Mouse (Mus musculus): ENCODE measurements at regions not wholly inside any gene's neighbourhood (a gene's known extent, or its start where the extent isn't known, plus 50 kb on each side); places are given as distances from the start of the nearest gene placed in this dataset.
A peak's percentile ranks its signal among the peaks of the same experiment; 100 is the strongest.

GRCm38 (mm10) chr4:153884044-153884443 is 73.0 kb upstream of the A430005L14Rik start:
- no peak overlapping the region for H3K27ac ChIP-seq (ENCODE audit: control insufficient read depth, low read depth, low read length)
- no peaks in the 10 kb centered on the region for H3K36me3 ChIP-seq (ENCODE audit: control insufficient read depth in 1 of 2, insufficient read depth in 2 of 2, low read length in 2 of 2)
- no peaks in the 10 kb centered on the region for H3K9me3 ChIP-seq (replicated peaks; ENCODE audit: insufficient read depth, low read length)
- DNase-seq (ENCODE audit: low read depth, low spot score), result peak; percentile 17
- H3K79me2 ChIP-seq (ENCODE audit: control insufficient read depth, insufficient read depth, low read length, poor library complexity), result no peaks in the 10 kb centered on the region
- TF ChIP-seq GABPA (IDR thresholded peaks at IDR 0.05; ENCODE audit: low read depth, low read length), result no peak
- TF ChIP-seq USF2 (IDR thresholded peaks at IDR 0.05; ENCODE audit: borderline replicate concordance in 1 of 2, insufficient read depth in 1 of 2, low read depth in 1 of 2, low read length in 2 of 2), result no peak
- TF ChIP-seq ZMIZ1 (IDR thresholded peaks at IDR 0.05; ENCODE audit: low read depth, low read length), result no peak
- no peaks in the 10 kb centered on the region for H3K4me1 ChIP-seq (ENCODE audit: control insufficient read depth in 1 of 2, insufficient read depth in 2 of 2, low read length in 2 of 2)
- no peaks in the 10 kb centered on the region for H3K27me3 ChIP-seq (ENCODE audit: control insufficient read depth in 1 of 2, insufficient read depth in 2 of 2, low read length in 2 of 2)
- no peak overlapping the region for H3K4me3 ChIP-seq (ENCODE audit: control insufficient read depth in 1 of 2, insufficient read depth in 1 of 2, low read depth in 2 of 2, low read length in 2 of 2)
- no peak overlapping the region for H3K9ac ChIP-seq (ENCODE audit: control insufficient read depth, low read depth, low read length, poor library complexity, severe bottlenecking)

- Histone ChIP-seq H3K9me3 (replicated peaks; ENCODE audit: insufficient read depth, low read length) (no peaks in the 10 kb centered on the region), H3K4me1 (ENCODE audit: control insufficient read depth in 1 of 2, insufficient read depth in 2 of 2, low read length in 2 of 2) (no peaks in the 10 kb centered on the region), H3K9ac (ENCODE audit: control insufficient read depth, low read depth, low read length, poor library complexity, severe bottlenecking) (no peak overlapping the region), H3K4me3 (ENCODE audit: control insufficient read depth in 1 of 2, insufficient read depth in 1 of 2, low read depth in 2 of 2, low read length in 2 of 2) (no peak overlapping the region), H3K79me2 (ENCODE audit: control insufficient read depth, insufficient read depth, low read length, poor library complexity) (no peaks in the 10 kb centered on the region), H3K27me3 (ENCODE audit: control insufficient read depth in 1 of 2, insufficient read depth in 2 of 2, low read length in 2 of 2) (no peaks in the 10 kb centered on the region), H3K36me3 (ENCODE audit: control insufficient read depth in 1 of 2, insufficient read depth in 2 of 2, low read length in 2 of 2) (no peaks in the 10 kb centered on the region), H3K27ac (ENCODE audit: control insufficient read depth, low read depth, low read length) (no peak overlapping the region)
- TF ChIP-seq USF2 (IDR thresholded peaks at IDR 0.05; ENCODE audit: borderline replicate concordance in 1 of 2, insufficient read depth in 1 of 2, low read depth in 1 of 2, low read length in 2 of 2), result no peak
- no peak for DNase-seq (ENCODE audit: low read depth, low spot score)
These were observed 71.2 kb upstream of the A430005L14Rik start for GRCm38 (mm10) chr4:153885836-153886235.

- H3K4me3 ChIP-seq (ENCODE audit: control insufficient read depth in 1 of 2, insufficient read depth in 1 of 2, low read depth in 2 of 2, low read length in 2 of 2), result no peak overlapping the region
- H3K9me3 ChIP-seq (replicated peaks; ENCODE audit: insufficient read depth, low read length), result no peaks in the 10 kb centered on the region
- H3K79me2 ChIP-seq (ENCODE audit: control insufficient read depth, insufficient read depth, low read length, poor library complexity), result no peaks in the 10 kb centered on the region
- no peak overlapping the region for H3K27ac ChIP-seq (ENCODE audit: control insufficient read depth, low read depth, low read length)
- no peaks in the 10 kb centered on the region for H3K27me3 ChIP-seq (ENCODE audit: control insufficient read depth in 1 of 2, insufficient read depth in 2 of 2, low read length in 2 of 2)
- TF ChIP-seq NELFE (IDR thresholded peaks at IDR 0.05; ENCODE audit: low read depth, low read length), result no peak
- no peak for TF ChIP-seq USF2 (IDR thresholded peaks at IDR 0.05; ENCODE audit: borderline replicate concordance in 1 of 2, insufficient read depth in 1 of 2, low read depth in 1 of 2, low read length in 2 of 2)
- TF ChIP-seq NRF1 (IDR thresholded peaks at IDR 0.05; ENCODE audit: insufficient read depth, low read depth, low read length, poor library complexity, severe bottlenecking), result no peak
- TF ChIP-seq MAZ (IDR thresholded peaks at IDR 0.05; ENCODE audit: low read depth, low read length), result no peak
- no peak for TF ChIP-seq TBP (IDR thresholded peaks at IDR 0.05; ENCODE audit: low read depth, low read length)
- no peak for TF ChIP-seq MAX (IDR thresholded peaks at IDR 0.05; ENCODE audit: low read length)
- TF ChIP-seq ZMIZ1 (IDR thresholded peaks at IDR 0.05; ENCODE audit: low read depth, low read length), result no peak
- TF ChIP-seq ZNF384 (IDR thresholded peaks at IDR 0.05; ENCODE audit: low read depth, low read length), result no peak
- no peak for TF ChIP-seq KAT2A (conservative IDR thresholded peaks at IDR 0.05; ENCODE audit: low read depth, low read length)
- TF ChIP-seq ETS1 (IDR thresholded peaks at IDR 0.05; ENCODE audit: low read depth, low read length), result no peak
- TF ChIP-seq RAD21 (IDR thresholded peaks at IDR 0.05; ENCODE audit: low read depth, low read length), result no peak
- TF ChIP-seq TCF12 (IDR thresholded peaks at IDR 0.05; ENCODE audit: low read depth, low read length), result no peak
- no peak for DNase-seq (ENCODE audit: low read depth, low spot score)
- no peaks in the 10 kb centered on the region for H3K36me3 ChIP-seq (ENCODE audit: control insufficient read depth in 1 of 2, insufficient read depth in 2 of 2, low read length in 2 of 2)
- no peaks in the 10 kb centered on the region for H3K4me1 ChIP-seq (ENCODE audit: control insufficient read depth in 1 of 2, insufficient read depth in 2 of 2, low read length in 2 of 2)
- no peak overlapping the region for H3K9ac ChIP-seq (ENCODE audit: control insufficient read depth, low read depth, low read length, poor library complexity, severe bottlenecking)
These were observed 66.9 kb upstream of the A430005L14Rik start for GRCm38 (mm10) chr4:153890130-153890529.

Data from MEL (cell line).